Mouse (Mus musculus) MEL (cell line): ENCODE data around the gene Gm28047. TPM values are rescaled to one million over a fixed set of nuclear protein-coding genes. Genes with fewer than 3 reads are reported as not detected.

ENCODE experiments used
- DNase-seq: peaks from one replicate; pipeline ENCODE4 v3.0.0; 2011; ENCODE audit warnings: low read depth, low spot score
- H3K27ac ChIP-seq: 2 replicates; pipeline ENCODE4 v1.5.1; 2012; ENCODE audit warnings: low read depth, mild to moderate bottlenecking, control low read depth, low read length, moderate library complexity; ENCODE audit not compliant: control insufficient read depth
- H3K27me3 ChIP-seq, 2 experiments: fragments of 150-350 bp in 1 of 2; sonication (generic) in 1 of 2; 2 replicates each; pipeline ENCODE4 v1.6.1; 2012; ENCODE audit warnings: low read length in 2 of 2, mild to moderate bottlenecking in 2 of 2, improper control_type of control experiment in 1 of 2, moderate library complexity in 1 of 2; ENCODE audit not compliant: insufficient read depth in 2 of 2, control insufficient read depth in 1 of 2
- H3K36me3 ChIP-seq, 2 experiments: 2 replicates each; pipeline ENCODE4 v1.6.1; 2012 to 2014; ENCODE audit warnings: low read length in 2 of 2, improper control_type of control experiment in 1 of 2, inconsistent platforms in 1 of 2, mild to moderate bottlenecking in 1 of 2; ENCODE audit not compliant: insufficient read depth in 2 of 2, control insufficient read depth in 1 of 2
- H3K4me1 ChIP-seq, 2 experiments: fragments of 150-350 bp in 1 of 2; sonication (generic) in 1 of 2; 2 replicates each; pipeline ENCODE4 v1.6.1; 2012; ENCODE audit warnings: low read length in 2 of 2, improper control_type of control experiment in 1 of 2, mild to moderate bottlenecking in 1 of 2; ENCODE audit not compliant: insufficient read depth in 2 of 2, control insufficient read depth in 1 of 2
- H3K4me3 ChIP-seq, 2 experiments: fragments of 150-350 bp in 1 of 2; sonication (generic) in 1 of 2; 2 replicates each; pipeline ENCODE4 v1.5.1; 2012; ENCODE audit warnings: low read depth in 2 of 2, low read length in 2 of 2, mild to moderate bottlenecking in 2 of 2, moderate library complexity in 2 of 2, control low read depth in 1 of 2, improper control_type of control experiment in 1 of 2; ENCODE audit not compliant: control insufficient read depth in 1 of 2, insufficient read depth in 1 of 2
- H3K79me2 ChIP-seq: 2 replicates; pipeline ENCODE4 v1.6.1; 2012; ENCODE audit warnings: mild to moderate bottlenecking, low read length, moderate library complexity; ENCODE audit not compliant: control insufficient read depth, poor library complexity, insufficient read depth
- H3K9ac ChIP-seq: 2 replicates; pipeline ENCODE4 v1.6.1; 2012; ENCODE audit warnings: low read depth, mild to moderate bottlenecking, control low read depth, low read length, moderate library complexity; ENCODE audit not compliant: control insufficient read depth, poor library complexity, severe bottlenecking
- H3K9me3 ChIP-seq: fragments of 150-350 bp; sonication (generic); replicated peaks from 2 replicates; pipeline ENCODE4 v1.6.1; 2012; ENCODE audit warnings: mild to moderate bottlenecking, low read length, improper control_type of control experiment, moderate library complexity; ENCODE audit not compliant: insufficient read depth
- BHLHE40 ChIP-seq: IDR thresholded peaks from 2 replicates; pipeline ENCODE4 v1.6.1; 2012; ENCODE audit warnings: low read depth, mild to moderate bottlenecking, inconsistent platforms, low read length, improper control_type of control experiment, borderline replicate concordance
- E2F4 ChIP-seq: IDR thresholded peaks from 2 replicates; pipeline ENCODE4 v1.6.1; 2011; ENCODE audit warnings: low read depth, low read length, improper control_type of control experiment, borderline replicate concordance
- ELF1 ChIP-seq: IDR thresholded peaks from 2 replicates; pipeline ENCODE4 v1.6.1; 2014; ENCODE audit warnings: low read depth, mild to moderate bottlenecking, inconsistent platforms, low read length, improper control_type of control experiment, moderate library complexity
- EP300 ChIP-seq, 2 experiments: IDR thresholded peaks; 2 replicates each; pipeline ENCODE4 v1.6.1; 2011; ENCODE audit warnings: improper control_type of control experiment in 2 of 2, low read length in 2 of 2, low read depth in 1 of 2, mild to moderate bottlenecking in 1 of 2
- ETS1 ChIP-seq: IDR thresholded peaks from 2 replicates; pipeline ENCODE4 v1.6.1; 2012; ENCODE audit warnings: low read depth, mild to moderate bottlenecking, inconsistent platforms, low read length, improper control_type of control experiment, moderate library complexity
- GABPA ChIP-seq: IDR thresholded peaks from 2 replicates; pipeline ENCODE4 v1.6.1; 2012; ENCODE audit warnings: low read depth, mild to moderate bottlenecking, inconsistent platforms, low read length, improper control_type of control experiment, moderate library complexity
- JUND ChIP-seq: IDR thresholded peaks from 2 replicates; pipeline ENCODE4 v1.6.1; 2011; ENCODE audit warnings: low read depth, mild to moderate bottlenecking, improper control_type of control experiment, low read length
- KAT2A ChIP-seq: conservative IDR thresholded peaks from 2 replicates; pipeline ENCODE4 v1.6.1; 2012; ENCODE audit warnings: low read depth, low read length, improper control_type of control experiment, inconsistent platforms
- MAFK ChIP-seq: IDR thresholded peaks from 2 replicates; pipeline ENCODE4 v1.6.1; 2011; ENCODE audit warnings: low read depth, mild to moderate bottlenecking, low read length, improper control_type of control experiment, borderline replicate concordance
- MAX ChIP-seq: IDR thresholded peaks from 2 replicates; pipeline ENCODE4 v1.6.1; 2011; ENCODE audit warnings: low read length, improper control_type of control experiment
- MAZ ChIP-seq: IDR thresholded peaks from 2 replicates; pipeline ENCODE4 v1.6.1; 2012; ENCODE audit warnings: low read depth, mild to moderate bottlenecking, inconsistent platforms, low read length, improper control_type of control experiment
- MXI1 ChIP-seq: IDR thresholded peaks from 2 replicates; pipeline ENCODE4 v1.6.1; 2011; ENCODE audit warnings: mild to moderate bottlenecking, low read depth, low read length, improper control_type of control experiment
- MYB ChIP-seq: IDR thresholded peaks from 2 replicates; pipeline ENCODE4 v1.6.1; 2011; ENCODE audit warnings: mild to moderate bottlenecking, low read depth, low read length, improper control_type of control experiment
- MYC ChIP-seq: IDR thresholded peaks from 2 replicates; pipeline ENCODE4 v1.6.1; 2011; ENCODE audit warnings: low read depth, mild to moderate bottlenecking, low read length, improper control_type of control experiment, moderate library complexity
- NELFE ChIP-seq: IDR thresholded peaks from 2 replicates; pipeline ENCODE4 v1.6.1; 2011; ENCODE audit warnings: low read depth, low read length, improper control_type of control experiment
- POLR2AphosphoS2 ChIP-seq: IDR thresholded peaks from 2 replicates; pipeline ENCODE4 v1.6.1; 2011; ENCODE audit warnings: low read length, improper control_type of control experiment
- POLR2AphosphoS5 ChIP-seq: IDR thresholded peaks from 2 replicates; pipeline ENCODE4 v1.6.1; 2012; ENCODE audit warnings: low read depth, borderline replicate concordance, mild to moderate bottlenecking, inconsistent platforms, low read length, moderate library complexity, mixed read lengths
- RAD21 ChIP-seq: IDR thresholded peaks from 2 replicates; pipeline ENCODE4 v1.6.1; 2011; ENCODE audit warnings: mild to moderate bottlenecking, low read depth, low read length, improper control_type of control experiment
- SIN3A ChIP-seq: IDR thresholded peaks from 2 replicates; pipeline ENCODE4 v1.6.1; 2012; ENCODE audit warnings: low read length, improper control_type of control experiment, inconsistent platforms
- TAL1 ChIP-seq: IDR thresholded peaks from 2 replicates; pipeline ENCODE4 v1.6.1; 2012; ENCODE audit warnings: mild to moderate bottlenecking, inconsistent platforms, low read length, moderate library complexity, mixed read lengths
- TCF12 ChIP-seq: IDR thresholded peaks from 2 replicates; pipeline ENCODE4 v1.6.1; 2014; ENCODE audit warnings: low read depth, mild to moderate bottlenecking, inconsistent platforms, low read length, improper control_type of control experiment, moderate library complexity
- UBTF ChIP-seq: IDR thresholded peaks from 2 replicates; pipeline ENCODE4 v1.6.1; 2012; ENCODE audit warnings: low read depth, mild to moderate bottlenecking, inconsistent platforms, low read length, improper control_type of control experiment, moderate library complexity, borderline replicate concordance; ENCODE audit not compliant: insufficient read depth
- USF1 ChIP-seq: IDR thresholded peaks from 2 replicates; pipeline ENCODE4 v1.6.1; 2014; ENCODE audit warnings: low read depth, mild to moderate bottlenecking, inconsistent platforms, low read length, improper control_type of control experiment, moderate library complexity
- USF2 ChIP-seq, 2 experiments: IDR thresholded peaks; 2 replicates each; pipeline ENCODE4 v1.6.1; 2011 to 2012; ENCODE audit warnings: improper control_type of control experiment in 2 of 2, low read length in 2 of 2, borderline replicate concordance in 1 of 2, inconsistent platforms in 1 of 2, low read depth in 1 of 2, mild to moderate bottlenecking in 1 of 2; ENCODE audit not compliant: insufficient read depth in 1 of 2
- ZKSCAN1 ChIP-seq: IDR thresholded peaks from 2 replicates; pipeline ENCODE4 v1.6.1; 2012; ENCODE audit warnings: low read depth, mild to moderate bottlenecking, inconsistent platforms, low read length, improper control_type of control experiment, moderate library complexity
- ZMIZ1 ChIP-seq: IDR thresholded peaks from 2 replicates; pipeline ENCODE4 v1.6.1; 2012; ENCODE audit warnings: low read depth, mild to moderate bottlenecking, inconsistent platforms, low read length, improper control_type of control experiment, moderate library complexity
- ZNF384 ChIP-seq: IDR thresholded peaks from 2 replicates; pipeline ENCODE4 v1.6.1; 2012; ENCODE audit warnings: low read depth, mild to moderate bottlenecking, inconsistent platforms, low read length, improper control_type of control experiment
- polyA plus RNA-seq, 2 experiments: library from polyadenylated mRNA; stranded (reverse) in 1 of 2; unstranded in 1 of 2; fragments of >175 nt in 1 of 2; fragments of >200 nt in 1 of 2; gene quantifications; 2 replicates each; pipeline versions ENCODE4 v1.2.1 to v1.2.4; 2012; ENCODE audit warnings: low replicate concordance in 2 of 2, low read depth in 1 of 2; ENCODE audit not compliant: insufficient read length in 2 of 2, insufficient read depth in 1 of 2, missing spikeins in 1 of 2
- total RNA-seq: library from RNA; depleted of rRNA; stranded (reverse); fragments of 300-350 nt; gene quantifications from 2 replicates; pipeline ENCODE4 v1.2.3, GENCODE M21; 2012

The Gm28047 gene
- total and polyA plus RNA-seq, 3 experiments, result 0.52 TPM; not detected in 2

DNA sequence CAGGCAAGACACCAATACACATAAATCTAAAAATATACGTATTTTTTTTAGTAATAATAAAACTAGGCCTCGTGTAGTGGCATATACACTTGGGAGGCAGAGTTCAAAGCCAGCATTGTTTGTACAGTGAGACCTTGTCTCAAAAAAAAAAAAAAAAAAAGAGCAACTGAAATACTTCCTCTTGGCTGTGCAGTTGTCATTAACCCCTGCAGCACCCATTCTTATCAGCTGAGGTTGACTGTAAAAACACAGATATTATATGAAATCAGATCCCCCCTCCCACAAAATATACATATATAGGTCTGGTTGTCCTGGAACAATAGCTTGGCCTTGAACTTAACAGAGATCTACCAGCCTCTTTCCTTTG, 118.4 kb downstream of the Gm28047 start (continued):
- 0 out of 2 replicates have a peak, but pooled peaks have one; percentile 57 for TF ChIP-seq MYB

- no peaks in the 10 kb centered on the region for H3K27me3 ChIP-seq
- no peak overlapping the region for H3K9ac ChIP-seq
- peaks cover 7 to 22% of the 10 kb centered on the region in 2 experiments for H3K4me1 ChIP-seq
- peak overlapping the region; percentile 33 for H3K27ac ChIP-seq
- DNase-seq, result peak; percentile 42
- peaks cover 7 to 14% of the 10 kb centered on the region in 2 experiments for H3K36me3 ChIP-seq
- no peak overlapping the region for H3K4me3 ChIP-seq
- no peaks in the 10 kb centered on the region for H3K9me3 ChIP-seq
- no peaks in the 10 kb centered on the region for H3K79me2 ChIP-seq
- TF ChIP-seq MAFK (no peak), TAL1 (no peak), ELF1 (no peak), ZNF384 (no peak), POLR2AphosphoS2 (peak; percentile 19; the same call in 1 of the 2 replicates), MYC (no peak), USF1 (no peak), MYB (no peak), RAD21 (no peak), KAT2A (no peak), SIN3A (no peak), BHLHE40 (0 out of 2 replicates have a peak, but pooled peaks have one; percentile 39), MAZ (no peak), JUND (no peak), MAX (no peak), ZKSCAN1 (0 out of 2 replicates have a peak, but pooled peaks have one; percentile 11), UBTF (no peak)
Measured at GRCm38 (mm10) chr15:102505770-102506463, 119.0 kb downstream of the Gm28047 start.

GRCm38 (mm10) chr15:102505073-102505769, 119.6 kb downstream of the Gm28047 start:
- Histone ChIP-seq H3K9ac (no peak overlapping the region), H3K4me3 (no peak overlapping the region), H3K36me3 (peaks cover 13 to 16% of the 10 kb centered on the region in 2 experiments), H3K9me3 (no peaks in the 10 kb centered on the region), H3K27ac (no peak overlapping the region), H3K27me3 (no peaks in the 10 kb centered on the region), H3K4me1 (peaks cover 7 to 18% of the 10 kb centered on the region in 2 experiments), H3K79me2 (no peaks in the 10 kb centered on the region)
- DNase-seq, result no peak
- no peak for TF ChIP-seq USF1
- peak; percentile 40 for TF ChIP-seq ZMIZ1
- no peak for TF ChIP-seq ETS1
- TF ChIP-seq MXI1, result no peak
- no peak; the same call in 1 of the 2 replicates for TF ChIP-seq POLR2AphosphoS5
- TF ChIP-seq E2F4, result no peak
- TF ChIP-seq ZKSCAN1, result no peak
- TF ChIP-seq USF2 (IDR thresholded peaks at IDR 0.05; ENCODE audit: borderline replicate concordance in 1 of 2, insufficient read depth in 1 of 2, low read depth in 1 of 2, low read length in 2 of 2), result no peak
- peak; percentile 46 for TF ChIP-seq POLR2AphosphoS2
- no peak for TF ChIP-seq NELFE
- no peak for TF ChIP-seq TCF12
- TF ChIP-seq RAD21, result no peak
- no peak for TF ChIP-seq BHLHE40
- no peak for TF ChIP-seq GABPA
- no peak for TF ChIP-seq EP300 (IDR thresholded peaks at IDR 0.05; ENCODE audit: low read depth in 1 of 2, low read length in 2 of 2)
